Mouse (Mus musculus): ENCODE data around the gene Ccdc97.

GRCm38 (mm10) chr7:25729396-25729795 is 10.5 kb upstream of the Ccdc97 start:
- TF ChIP-seq GATA1 (IDR thresholded peaks at IDR 0.05; ENCODE audit: low read length), result no peak
- TF ChIP-seq TAL1 (IDR thresholded peaks at IDR 0.05; ENCODE audit: low read length), result no peak

Data from erythroblast, embryonic 14.5 days (primary cell).